Mouse (Mus musculus): ENCODE data around the gene Meis3.

The Meis3 gene

GRCm38 (mm10) chr7:16160702-16161101 lies 14.2 kb upstream of the Meis3 start:
- no peak for DNase-seq (ENCODE audit: low spot score in 2 of 2)

GRCm38 (mm10) chr7:16161302-16161701 lies 13.6 kb upstream of the Meis3 start:
- no peak for DNase-seq (ENCODE audit: low spot score in 2 of 2)

GRCm38 (mm10) chr7:16162036-16162435 lies 12.9 kb upstream of the Meis3 start:
- no peak for DNase-seq (ENCODE audit: low spot score in 2 of 2)

GRCm38 (mm10) chr7:16172141-16172581 lies 2.7 kb upstream of the Meis3 start:
- no peak for DNase-seq (ENCODE audit: low spot score in 2 of 2)

GRCm38 (mm10) chr7:16172586-16173140 lies 2.2 kb upstream of the Meis3 start:
- DNase-seq (ENCODE audit: low spot score in 2 of 2) = no peak

GRCm38 (mm10) chr7:16173146-16173545 lies 1.7 kb upstream of the Meis3 start:
- DNase-seq (ENCODE audit: low spot score in 2 of 2) = no peak

- no peak for DNase-seq (ENCODE audit: low spot score in 2 of 2)
Observed at GRCm38 (mm10) chr7:16175542-16175931, 647 bp downstream of the Meis3 start.

- DNase-seq (ENCODE audit: low spot score in 2 of 2) = no peak
Observed at GRCm38 (mm10) chr7:16178114-16178513, 3.2 kb downstream of the Meis3 start.

- no peak for DNase-seq (ENCODE audit: low spot score in 2 of 2)
Observed at GRCm38 (mm10) chr7:16183663-16184062, 8.8 kb downstream of the Meis3 start.

- DNase-seq (ENCODE audit: low spot score in 2 of 2) = no peak
Observed at GRCm38 (mm10) chr7:16187494-16187893, 12.6 kb downstream of the Meis3 start.

GRCm38 (mm10) chr7:16192315-16192714 lies 17.4 kb downstream of the Meis3 start:
- DNase-seq (ENCODE audit: low spot score in 2 of 2) = peak; percentile 76 to 86

- no peak for DNase-seq (ENCODE audit: low spot score in 2 of 2)
Observed at GRCm38 (mm10) chr7:16193702-16194101, 18.8 kb downstream of the Meis3 start.

- DNase-seq (ENCODE audit: low spot score in 2 of 2) = no peak
Observed at GRCm38 (mm10) chr7:16196616-16197015, 21.7 kb downstream of the Meis3 start.

GRCm38 (mm10) chr7:16197166-16197565 lies 22.3 kb downstream of the Meis3 start:
- no peak for DNase-seq (ENCODE audit: low spot score in 2 of 2)

GRCm38 (mm10) chr7:16198540-16198939 lies 23.6 kb downstream of the Meis3 start:
- DNase-seq (ENCODE audit: low spot score in 2 of 2) = no peak

- DNase-seq (ENCODE audit: low spot score in 2 of 2) = no peak
Observed at GRCm38 (mm10) chr7:16201136-16201535, 26.2 kb downstream of the Meis3 start.

- DNase-seq (ENCODE audit: low spot score in 2 of 2) = no peak
Observed at GRCm38 (mm10) chr7:16202756-16203504, 28.0 kb downstream of the Meis3 start.

- DNase-seq (ENCODE audit: low spot score in 2 of 2) = no peak
Observed at GRCm38 (mm10) chr7:16203505-16203903, 28.6 kb downstream of the Meis3 start.

- no peak for DNase-seq (ENCODE audit: low spot score in 2 of 2)
Observed at GRCm38 (mm10) chr7:16204791-16205190, 29.9 kb downstream of the Meis3 start.

GRCm38 (mm10) chr7:16207076-16207475 lies 32.2 kb downstream of the Meis3 start:
- no peak for DNase-seq (ENCODE audit: low spot score in 2 of 2)

- DNase-seq (ENCODE audit: low spot score in 2 of 2) = no peak
Observed at GRCm38 (mm10) chr7:16207496-16207895, 32.6 kb downstream of the Meis3 start.

- no peak for DNase-seq (ENCODE audit: low spot score in 2 of 2)
Observed at GRCm38 (mm10) chr7:16208781-16209665, 34.1 kb downstream of the Meis3 start.

All from cerebellum, postnatal 4 days (tissue).